Mouse (Mus musculus): Measurements from ENCODE around the gene Zfp667.
"Not testable (repeated sequence)": the region's sequence is repeated elsewhere in the genome, so short reads cannot be mapped to it uniquely, and the experiment has no call there.

Gene Zfp667

DNA sequence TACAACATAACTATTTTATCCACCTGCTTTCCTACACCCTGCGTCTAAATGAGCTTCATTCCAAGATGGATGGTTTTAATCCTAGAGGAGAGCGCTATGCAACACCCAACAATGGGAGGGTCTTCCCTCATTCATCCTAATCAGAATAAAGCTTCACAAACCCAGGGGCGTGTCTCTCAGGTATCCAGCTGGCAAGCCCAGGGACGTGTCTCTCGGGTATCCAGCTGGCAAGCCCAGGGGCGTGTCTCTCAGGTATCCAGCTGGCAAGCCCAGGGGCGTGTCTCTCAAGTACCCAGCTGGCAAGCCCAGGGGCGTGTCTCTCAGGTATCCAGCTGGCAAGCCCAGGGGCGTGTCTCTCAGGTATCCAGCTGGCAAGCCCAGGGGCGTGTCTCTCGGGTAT lies 14.4 kb downstream of the Zfp667 start:
- in situ Hi-C loops (cut with MboI), result not testable (repeated sequence)

DNA sequence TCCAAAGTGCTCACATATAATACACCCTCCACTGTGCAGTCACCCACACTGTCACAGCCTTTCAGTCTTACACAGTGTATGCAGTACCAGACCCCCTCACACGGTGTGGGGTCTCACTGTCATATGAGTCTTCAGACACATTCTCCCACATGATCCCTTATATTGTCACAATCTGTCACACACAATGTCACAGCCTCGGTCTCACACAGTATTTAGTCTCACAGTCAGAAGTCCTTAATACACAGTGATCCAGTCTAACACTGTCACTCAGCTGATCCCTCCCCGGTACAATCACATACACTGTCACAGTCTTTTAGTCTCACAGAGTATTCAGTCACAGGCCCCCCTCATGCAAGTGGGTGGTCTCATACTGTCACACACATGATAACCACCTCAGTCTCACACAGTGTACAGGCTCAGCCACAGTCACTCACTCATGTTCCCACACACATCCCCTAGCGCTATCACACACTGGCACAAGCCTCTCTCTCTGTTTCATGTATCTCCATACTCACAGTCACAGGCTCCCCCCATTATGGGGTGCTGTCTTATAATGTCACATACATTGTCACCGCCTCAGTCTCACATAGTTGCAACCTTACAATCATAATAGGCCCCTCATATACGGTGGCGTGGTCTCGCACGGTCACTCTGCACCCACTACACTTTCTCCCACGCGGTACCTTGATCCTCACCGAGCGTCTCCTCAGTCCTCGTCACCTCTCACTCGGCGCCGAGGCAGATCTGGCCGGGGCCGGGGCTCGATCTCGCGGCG lies 44.3 kb downstream of the Zfp667 start:
- in situ Hi-C loops (cut with MboI), result no loop called here

DNA sequence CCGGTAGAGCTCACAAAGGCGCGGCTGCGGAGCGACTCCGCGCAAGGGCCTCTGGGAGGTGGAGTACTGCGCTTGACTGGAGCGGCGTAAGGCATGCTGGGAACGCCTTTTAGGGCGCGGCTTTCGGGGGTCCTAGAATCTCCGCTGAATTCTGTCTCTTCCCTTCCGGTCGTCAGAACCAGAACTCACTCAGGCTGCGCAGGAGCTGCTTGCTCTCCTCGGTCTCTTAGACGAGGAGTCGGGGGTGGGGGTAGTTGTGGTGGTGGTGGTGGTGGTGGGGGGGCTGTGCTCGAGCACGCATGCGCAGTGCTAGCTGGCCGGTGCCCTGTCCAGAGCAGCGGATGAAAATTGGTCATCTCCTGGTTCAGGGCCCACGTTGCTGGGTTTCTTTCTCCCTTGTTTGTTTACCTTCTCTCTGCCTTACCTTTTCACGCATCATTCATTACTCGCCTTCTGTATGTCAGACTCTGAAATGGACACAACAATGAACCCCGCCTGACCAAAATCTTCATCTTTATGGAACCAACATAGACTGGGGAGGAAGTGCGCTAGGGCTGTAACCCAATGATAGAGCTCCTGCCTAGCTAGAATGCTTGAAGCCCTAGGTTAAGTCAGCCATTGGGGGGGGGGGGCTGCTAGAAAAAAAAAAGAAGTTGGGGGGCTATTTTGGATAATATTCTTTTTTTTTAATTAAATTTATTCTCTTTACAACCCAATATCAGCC lies 45.0 kb downstream of the Zfp667 start, which contains the start of gene Zfp583:
Gene Zfp583, minus strand, starts transcription at position 53 of the 724 bp plus-strand sequence.
- in situ Hi-C loops (cut with MboI), result no loop called here

DNA sequence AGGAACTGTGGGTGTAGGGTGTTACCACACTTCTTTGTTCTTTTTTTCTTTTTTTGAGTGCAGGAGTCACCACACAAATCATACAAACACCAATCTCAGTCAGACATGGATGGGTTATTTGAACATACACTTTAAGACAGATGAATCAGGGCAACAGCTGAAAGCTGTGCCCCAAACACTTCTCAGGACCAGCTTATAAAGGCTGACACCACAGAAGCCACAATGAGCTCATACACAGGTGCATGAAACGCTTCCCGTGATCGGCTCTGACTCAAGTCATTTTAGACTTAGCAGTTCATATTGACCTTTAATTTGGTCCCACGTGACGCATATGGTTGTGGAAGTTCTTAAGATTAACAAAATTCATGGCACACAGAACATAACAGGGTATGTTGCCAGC lies 53.5 kb downstream of the Zfp667 start:
- in situ Hi-C loops (cut with MboI), result no loop called here

DNA sequence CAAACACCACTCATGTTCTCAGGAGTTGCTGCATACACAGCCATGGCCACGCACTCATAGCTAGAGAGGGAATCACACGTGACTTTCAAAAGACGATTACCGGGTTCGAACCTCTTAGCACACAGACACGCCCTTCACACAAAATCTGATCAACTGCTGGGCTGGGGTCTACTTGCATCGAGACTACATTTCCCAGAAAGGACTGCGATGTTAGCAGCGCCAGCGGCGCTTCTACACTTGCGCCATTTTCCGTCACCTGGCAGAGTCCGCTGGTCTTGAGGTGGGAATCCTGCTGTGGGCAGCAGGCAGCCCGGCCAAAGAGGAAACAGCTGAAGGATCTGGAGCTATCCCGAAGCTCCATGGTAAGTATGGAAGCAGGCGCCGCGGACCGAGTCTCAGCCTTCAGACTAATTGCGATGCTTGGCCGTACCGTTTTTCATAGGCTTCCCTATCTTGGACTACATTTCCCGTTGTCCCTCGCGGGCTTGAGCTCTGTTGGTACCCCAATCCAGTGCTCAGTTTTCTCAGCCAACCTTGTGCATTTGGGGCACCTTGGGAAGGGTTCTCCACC lies 57.2 kb downstream of the Zfp667 start, which contains the start of gene Gm3854:
Gene Gm3854, plus strand, starts transcription at position 259 of the 571 bp plus-strand sequence.
- in situ Hi-C loops (cut with MboI), result no loop called here

DNA sequence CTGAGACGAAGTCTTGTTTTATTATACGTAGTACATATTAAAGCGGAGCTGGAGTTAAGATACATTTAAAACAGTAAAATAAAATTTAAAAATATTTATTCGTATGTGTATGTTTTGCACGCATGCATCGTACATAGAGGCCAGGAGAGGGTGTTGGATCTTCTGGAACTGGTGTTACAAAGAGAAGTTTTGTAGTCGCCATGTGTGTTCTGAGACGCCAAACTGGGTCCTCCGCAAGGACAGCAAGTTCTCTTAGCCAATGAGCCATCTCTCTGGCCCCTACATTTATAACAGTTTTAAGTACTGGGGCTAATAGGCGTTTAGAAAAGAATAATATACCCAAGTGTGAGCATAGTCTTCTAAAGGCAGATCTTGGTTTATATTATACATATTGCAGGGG lies 57.7 kb downstream of the Zfp667 start:
- in situ Hi-C loops (cut with MboI), result no loop called here

Measured in mature B cell (primary cell).